Mouse (Mus musculus): ENCODE data around the gene Aplp1. TPM values are rescaled to one million over a fixed set of nuclear protein-coding genes. Genes with fewer than 3 reads are reported as not detected.

Aplp1 gene
- 840 and 852 TPM in 2 replicates for total RNA-seq (2014; rRNA removed)
- 617 and 682 TPM in 2 replicates for polyA plus RNA-seq (2015; fragmentation: Nextera tagmentation; extraction: Ambion mirVana)

GRCm38 (mm10) chr7:30444971-30445751, at the start of gene Aplp1:
TSS of gene Aplp1 (minus strand) at chr7:30445535.
- WGBS, result under 1% methylated on average over 68 of the region's 72 CpGs
- H3K9ac ChIP-seq (replicated peaks; ENCODE audit: low read length), result peak within 1 kb of the TSS; percentile 95
- peaks cover 25% of the 10 kb centered on the region; the same call in 1 of the 2 replicates for H3K36me3 ChIP-seq (ENCODE audit: insufficient read depth, low read length)

GRCm38 (mm10) chr7:30493401-30493931, 48.1 kb upstream of the Aplp1 start, which contains the start of gene Prodh2:
TSS of gene Prodh2 (plus strand) at chr7:30493622.
- DNase-seq (ENCODE audit: low spot score), result no peak
- ATAC-seq, result no peak
- Histone ChIP-seq H3K27me3 (ENCODE audit: insufficient read depth, low read length) (no peaks in the 10 kb centered on the region), H3K36me3 (ENCODE audit: insufficient read depth, low read length) (no peaks in the 10 kb centered on the region), H3K9ac (replicated peaks; ENCODE audit: low read length) (no peak within 1 kb of the TSS), H3K27ac (no peak within 1 kb of the TSS), H3K9me3 (ENCODE audit: low read length) (no peaks in the 10 kb centered on the region), H3K4me3 (ENCODE audit: low read length) (no peak within 1 kb of the TSS), H3K4me1 (ENCODE audit: insufficient read depth, low read length) (no peaks in the 10 kb centered on the region), H3K4me2 (ENCODE audit: low read depth, low read length) (no peak within 1 kb of the TSS)
- WGBS, result 47% methylated on average over 11 of the region's 11 CpGs
- TF ChIP-seq CTCF (IDR thresholded peaks at IDR 0.05; ENCODE audit: low read depth), result 0 out of 2 replicates have a peak, but pooled peaks have one; percentile 1

More at GRCm38 (mm10) chr7:30444971-30445751, at the start of gene Aplp1:
- Histone ChIP-seq H3K27me3 (ENCODE audit: insufficient read depth, low read length) (no peaks in the 10 kb centered on the region), H3K4me2 (ENCODE audit: low read depth, low read length) (peak within 1 kb of the TSS; percentile 78), H3K27ac (peak within 1 kb of the TSS; percentile 97), H3K9me3 (ENCODE audit: low read length) (no peaks in the 10 kb centered on the region), H3K4me1 (ENCODE audit: insufficient read depth, low read length) (no peaks in the 10 kb centered on the region), H3K4me3 (ENCODE audit: low read length) (peak within 1 kb of the TSS; percentile 78)
- no peak for TF ChIP-seq CTCF (IDR thresholded peaks at IDR 0.05; ENCODE audit: low read depth)
- DNase-seq (ENCODE audit: low spot score) (peak; percentile 87), ATAC-seq (peak; percentile 74)

- ATAC-seq (peak; percentile 46; the same call in 1 of the 2 replicates), DNase-seq (ENCODE audit: low spot score) (peak; percentile 82)
- Histone ChIP-seq H3K27ac (no peak overlapping the region), H3K4me2 (ENCODE audit: low read depth, low read length) (no peak overlapping the region), H3K9me3 (ENCODE audit: low read length) (no peaks in the 10 kb centered on the region), H3K4me3 (ENCODE audit: low read length) (no peak overlapping the region), H3K9ac (replicated peaks; ENCODE audit: low read length) (no peak overlapping the region), H3K36me3 (ENCODE audit: insufficient read depth, low read length) (no peaks in the 10 kb centered on the region), H3K4me1 (ENCODE audit: insufficient read depth, low read length) (no peaks in the 10 kb centered on the region), H3K27me3 (ENCODE audit: insufficient read depth, low read length) (no peaks in the 10 kb centered on the region)
- WGBS, result 17% methylated on average over 4 of the region's 4 CpGs
- peak; percentile 85 for TF ChIP-seq CTCF (IDR thresholded peaks at IDR 0.05; ENCODE audit: low read depth)
Measured at GRCm38 (mm10) chr7:30492765-30493164, 47.4 kb upstream of the Aplp1 start.

- 17% methylated on average over 6 of the region's 6 CpGs for WGBS
- ATAC-seq, result peak; percentile 19; the same call in 1 of the 2 replicates
- Histone ChIP-seq H3K9ac (replicated peaks; ENCODE audit: low read length) (no peak overlapping the region), H3K4me2 (ENCODE audit: low read depth, low read length) (no peak overlapping the region), H3K4me3 (ENCODE audit: low read length) (no peak overlapping the region), H3K36me3 (ENCODE audit: insufficient read depth, low read length) (no peaks in the 10 kb centered on the region), H3K4me1 (ENCODE audit: insufficient read depth, low read length) (no peaks in the 10 kb centered on the region), H3K27ac (no peak overlapping the region), H3K9me3 (ENCODE audit: low read length) (no peaks in the 10 kb centered on the region), H3K27me3 (ENCODE audit: insufficient read depth, low read length) (no peaks in the 10 kb centered on the region)
- TF ChIP-seq CTCF (IDR thresholded peaks at IDR 0.05; ENCODE audit: low read depth), result peak; percentile 29; the same call in 1 of the 2 replicates
- DNase-seq (ENCODE audit: low spot score), result peak; percentile 9
Measured at GRCm38 (mm10) chr7:30490957-30491307, 45.6 kb upstream of the Aplp1 start.

GRCm38 (mm10) chr7:30490251-30490956, 45.1 kb upstream of the Aplp1 start:
- no peaks in the 10 kb centered on the region for H3K36me3 ChIP-seq (ENCODE audit: insufficient read depth, low read length)
- TF ChIP-seq CTCF (IDR thresholded peaks at IDR 0.05; ENCODE audit: low read depth), result peak; percentile 83
- ATAC-seq, result peak; percentile 19; the same call in 1 of the 2 replicates
- 25% methylated on average over 16 of the region's 16 CpGs for WGBS
- H3K4me3 ChIP-seq (ENCODE audit: low read length), result no peak overlapping the region
- H3K27me3 ChIP-seq (ENCODE audit: insufficient read depth, low read length), result no peaks in the 10 kb centered on the region
- H3K4me2 ChIP-seq (ENCODE audit: low read depth, low read length), result no peak overlapping the region
- no peak overlapping the region for H3K9ac ChIP-seq (replicated peaks; ENCODE audit: low read length)
- no peaks in the 10 kb centered on the region for H3K9me3 ChIP-seq (ENCODE audit: low read length)
- peak; percentile 76 for DNase-seq (ENCODE audit: low spot score)
- H3K27ac ChIP-seq, result no peak overlapping the region
- no peaks in the 10 kb centered on the region for H3K4me1 ChIP-seq (ENCODE audit: insufficient read depth, low read length)

GRCm38 (mm10) chr7:30484250-30484649, 38.9 kb upstream of the Aplp1 start:
- H3K4me1 ChIP-seq (ENCODE audit: insufficient read depth, low read length), result no peaks in the 10 kb centered on the region
- 29% methylated on average over 8 of the region's 8 CpGs for WGBS
- no peak overlapping the region for H3K27ac ChIP-seq
- no peak overlapping the region for H3K4me2 ChIP-seq (ENCODE audit: low read depth, low read length)
- H3K4me3 ChIP-seq (ENCODE audit: low read length), result no peak overlapping the region
- TF ChIP-seq CTCF (IDR thresholded peaks at IDR 0.05; ENCODE audit: low read depth), result no peak
- peak; percentile 43 for DNase-seq (ENCODE audit: low spot score)
- no peaks in the 10 kb centered on the region for H3K9me3 ChIP-seq (ENCODE audit: low read length)
- H3K27me3 ChIP-seq (ENCODE audit: insufficient read depth, low read length), result no peaks in the 10 kb centered on the region
- no peak overlapping the region for H3K9ac ChIP-seq (replicated peaks; ENCODE audit: low read length)
- ATAC-seq, result no peak
- H3K36me3 ChIP-seq (ENCODE audit: insufficient read depth, low read length), result no peaks in the 10 kb centered on the region
